Mouse (Mus musculus) limb, embryonic 11.5 days (tissue): ENCODE measurements around the gene Rdx. TPM values are rescaled to one million over a fixed set of nuclear protein-coding genes. Genes with fewer than 3 reads are reported as not detected.
"Not testable (repeated sequence)": the region's sequence is repeated elsewhere in the genome, so short reads cannot be mapped to it uniquely, and the experiment has no call there.

ENCODE experiments used
- ATAC-seq: fragments of 200-750 bp; cut with Nextera tagmentation; 2 replicates; pipeline ENCODE4 v1.8.0; 2017; ENCODE audit warnings: low read depth; ENCODE audit not compliant: insufficient number of reproducible peaks, low FRiP score, low TSS enrichment
- DNase-seq: peaks from one replicate; pipeline ENCODE4 v3.0.0-alpha.2; 2015; ENCODE audit warnings: low spot score
- H3K27ac ChIP-seq: fragments of 300-500 bp; sonication (generic); replicated peaks from 2 replicates; pipeline ENCODE4 v1.5.1; 2014; ENCODE audit warnings: low read depth, mild to moderate bottlenecking, low read length
- H3K27me3 ChIP-seq: fragments of 300-500 bp; sonication (generic); 2 replicates; pipeline ENCODE4 v1.6.1; 2014; ENCODE audit warnings: mild to moderate bottlenecking, low read length, mixed read lengths; ENCODE audit not compliant: control insufficient read depth, insufficient read depth
- H3K36me3 ChIP-seq: fragments of 300-500 bp; sonication (generic); 2 replicates; pipeline ENCODE4 v1.6.1; 2014; ENCODE audit warnings: mild to moderate bottlenecking, low read length, moderate library complexity, mixed read lengths; ENCODE audit not compliant: control insufficient read depth, insufficient read depth
- H3K4me1 ChIP-seq: fragments of 300-500 bp; sonication (generic); 2 replicates; pipeline ENCODE4 v1.6.1; 2014; ENCODE audit warnings: low read length, mixed read lengths; ENCODE audit not compliant: control insufficient read depth, insufficient read depth
- H3K4me2 ChIP-seq: fragments of 300-500 bp; sonication (generic); 2 replicates; pipeline ENCODE4 v1.6.1; 2014; ENCODE audit warnings: low read depth, mild to moderate bottlenecking, moderate library complexity; ENCODE audit not compliant: severe bottlenecking
- H3K4me3 ChIP-seq: fragments of 300-500 bp; sonication (generic); 2 replicates; pipeline ENCODE4 v1.5.1; 2014; ENCODE audit warnings: low read depth, low read length
- H3K9ac ChIP-seq: fragments of 300-500 bp; sonication (generic); 2 replicates; pipeline ENCODE4 v1.6.1; 2014; ENCODE audit warnings: mild to moderate bottlenecking, low read length
- H3K9me3 ChIP-seq: fragments of 300-500 bp; sonication (generic); 2 replicates; pipeline ENCODE4 v1.6.1; 2016; ENCODE audit warnings: low read length; ENCODE audit not compliant: control insufficient read depth
- whole genome bisulfite sequencing: fragments of 180-500 bp; shearing (Covaris S2); extraction: QIAGEN DNeasy Blood & Tissue Kit; methylation state at CpG from one replicate; pipeline ENCODE4 v1.1.7; 2014; 5-methylcytosine and 5-hydroxymethylcytosine counted together
- polyA plus RNA-seq: library from polyadenylated mRNA; unstranded; fragments of >200 nt; fragmentation: Nextera tagmentation; extraction: Ambion mirVana; gene quantifications from 2 replicates; pipeline ENCODE4 v1.2.1, GENCODE M21; 2014

Gene Rdx
- polyA plus RNA-seq, 1 experiment from 2014 or later = 198 TPM

- H3K27ac ChIP-seq, H3K9ac ChIP-seq, ATAC-seq, H3K4me2 ChIP-seq, H3K36me3 ChIP-seq, DNase-seq, H3K4me3 ChIP-seq, H3K27me3 ChIP-seq, H3K9me3 ChIP-seq, H3K4me1 ChIP-seq: not testable (repeated sequence)
Measured at GRCm38 (mm10) chr9:52071352-52071751, 24.4 kb downstream of the Rdx start.

DNA sequence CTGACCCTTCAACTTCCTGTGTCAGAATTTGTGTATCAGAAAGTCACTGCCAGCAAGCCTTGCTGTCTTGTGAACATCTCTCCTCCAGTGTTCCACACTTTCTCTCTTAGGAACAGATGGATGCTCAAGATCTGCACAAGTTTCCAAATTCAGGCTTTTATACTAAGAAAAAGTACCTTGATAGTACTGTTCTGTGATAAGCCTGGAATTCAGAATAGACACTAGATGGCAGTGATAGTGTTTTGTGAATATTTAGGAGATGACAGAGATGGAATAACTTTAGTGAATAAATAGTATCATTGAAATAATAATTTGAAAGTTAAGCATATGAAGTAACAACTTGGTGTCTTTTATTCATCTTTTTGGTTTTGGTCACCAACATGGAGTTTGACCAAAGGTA is 25.2 kb downstream of the Rdx start:
- H3K9me3 ChIP-seq = no peaks in the 10 kb centered on the region
- no peak overlapping the region for H3K4me3 ChIP-seq
- DNase-seq = no peak
- H3K27me3 ChIP-seq = no peaks in the 10 kb centered on the region
- H3K9ac ChIP-seq = no peak overlapping the region
- ATAC-seq = no peak
- peaks cover 9% of the 10 kb centered on the region for H3K36me3 ChIP-seq
- no peak overlapping the region for H3K4me2 ChIP-seq
- H3K4me1 ChIP-seq = no peaks in the 10 kb centered on the region
- H3K27ac ChIP-seq = no peak overlapping the region

DNA sequence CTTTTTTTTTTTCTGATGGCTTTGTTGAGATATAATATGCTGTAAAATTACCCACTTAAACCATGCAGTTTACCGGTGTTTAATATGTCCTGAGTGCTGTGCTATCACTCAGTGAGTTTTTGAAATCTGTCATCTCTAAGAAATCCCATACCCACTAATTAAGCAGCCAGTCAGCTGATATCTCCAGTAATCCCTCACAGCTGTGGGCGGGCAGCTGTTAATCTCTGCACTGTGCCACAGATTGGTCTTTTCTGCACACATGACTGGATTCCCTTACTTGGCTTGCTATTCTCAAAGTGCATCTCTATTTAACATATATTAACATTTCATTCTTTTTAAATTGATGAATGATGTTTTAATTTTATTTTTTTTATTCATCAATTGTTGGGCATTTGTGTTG is 29.1 kb downstream of the Rdx start:
- no peak overlapping the region for H3K9ac ChIP-seq
- no peak overlapping the region for H3K27ac ChIP-seq
- no peak for ATAC-seq
- no peak for DNase-seq
- peaks cover 16% of the 10 kb centered on the region for H3K36me3 ChIP-seq
- H3K9me3 ChIP-seq = no peaks in the 10 kb centered on the region
- H3K4me3 ChIP-seq = no peak overlapping the region
- H3K27me3 ChIP-seq = no peaks in the 10 kb centered on the region
- H3K4me1 ChIP-seq = no peaks in the 10 kb centered on the region
- H3K4me2 ChIP-seq = no peak overlapping the region
- 94% methylated on average over 2 of the region's 2 CpGs for WGBS

GRCm38 (mm10) chr9:52077692-52078091 is 30.7 kb downstream of the Rdx start:
- H3K27me3 ChIP-seq = no peaks in the 10 kb centered on the region
- no peak overlapping the region for H3K4me2 ChIP-seq
- no peak overlapping the region for H3K4me3 ChIP-seq
- no peak for ATAC-seq
- H3K36me3 ChIP-seq = peaks cover 18% of the 10 kb centered on the region
- H3K4me1 ChIP-seq = no peaks in the 10 kb centered on the region
- DNase-seq = no peak
- no peak overlapping the region for H3K9ac ChIP-seq
- H3K9me3 ChIP-seq = no peaks in the 10 kb centered on the region
- H3K27ac ChIP-seq = no peak overlapping the region
- WGBS = 90% methylated on average over 1 of the region's 1 CpGs

- Histone ChIP-seq H3K36me3 (peaks cover 18% of the 10 kb centered on the region; the same call in 1 of the 2 replicates), H3K9me3 (no peaks in the 10 kb centered on the region), H3K9ac (no peak overlapping the region), H3K27ac (no peak overlapping the region), H3K4me3 (no peak overlapping the region), H3K4me1 (no peaks in the 10 kb centered on the region), H3K4me2 (no peak overlapping the region), H3K27me3 (no peaks in the 10 kb centered on the region)
- 90% methylated on average over 2 of the region's 2 CpGs for WGBS
- no peak for DNase-seq
- ATAC-seq = no peak
Measured at GRCm38 (mm10) chr9:52081979-52082378, 35.0 kb downstream of the Rdx start.

GRCm38 (mm10) chr9:52082414-52082813 is 35.4 kb downstream of the Rdx start:
- 95% methylated on average over 4 of the region's 4 CpGs for whole genome bisulfite sequencing
- Histone ChIP-seq H3K36me3 (peaks cover 22% of the 10 kb centered on the region; the same call in 1 of the 2 replicates), H3K4me3 (no peak overlapping the region), H3K27me3 (no peaks in the 10 kb centered on the region), H3K4me2 (no peak overlapping the region), H3K9me3 (no peaks in the 10 kb centered on the region), H3K4me1 (no peaks in the 10 kb centered on the region), H3K27ac (no peak overlapping the region), H3K9ac (no peak overlapping the region)
- ATAC-seq (no peak), DNase-seq (no peak)

- Histone ChIP-seq H3K9me3 (no peaks in the 10 kb centered on the region), H3K27ac (no peak overlapping the region), H3K4me1 (no peaks in the 10 kb centered on the region), H3K4me3 (no peak overlapping the region), H3K36me3 (peaks cover 6% of the 10 kb centered on the region; the same call in 1 of the 2 replicates), H3K9ac (no peak overlapping the region), H3K4me2 (no peak overlapping the region), H3K27me3 (no peaks in the 10 kb centered on the region)
- WGBS = 93% methylated on average over 9 of the region's 9 CpGs
- ATAC-seq (no peak), DNase-seq (no peak)
Measured at GRCm38 (mm10) chr9:52091752-52092151, 44.8 kb downstream of the Rdx start.

GRCm38 (mm10) chr9:52092311-52092710 is 45.3 kb downstream of the Rdx start:
- DNase-seq (no peak), ATAC-seq (no peak)
- Histone ChIP-seq H3K27ac (no peak overlapping the region), H3K9me3 (no peaks in the 10 kb centered on the region), H3K4me2 (no peak overlapping the region), H3K4me1 (no peaks in the 10 kb centered on the region), H3K27me3 (no peaks in the 10 kb centered on the region), H3K9ac (no peak overlapping the region), H3K36me3 (peaks cover under 1% of the 10 kb centered on the region; the same call in 1 of the 2 replicates), H3K4me3 (no peak overlapping the region)
- 93% methylated on average over 5 of the region's 5 CpGs for WGBS

- no peaks in the 10 kb centered on the region for H3K4me1 ChIP-seq
- no peak overlapping the region for H3K27ac ChIP-seq
- no peak for ATAC-seq
- no peak for DNase-seq
- 71% methylated on average over 8 of the region's 8 CpGs for WGBS
- H3K4me3 ChIP-seq = no peak overlapping the region
- no peak overlapping the region for H3K9ac ChIP-seq
- no peaks in the 10 kb centered on the region for H3K27me3 ChIP-seq
- H3K9me3 ChIP-seq = no peaks in the 10 kb centered on the region
- H3K36me3 ChIP-seq = no peaks in the 10 kb centered on the region
- H3K4me2 ChIP-seq = no peak overlapping the region
Measured at GRCm38 (mm10) chr9:52093108-52093507, 46.1 kb downstream of the Rdx start.
